Mouse (Mus musculus): Measurements from ENCODE around the gene Olfr739.

Olfr739 gene

GRCm38 (mm10) chr14:50418326-50418725 is at the start of gene Olfr739:
Olfr739 (plus strand) TSS chr14:50418626.
- DNase-seq (ENCODE audit: low spot score), result no peak

- DNase-seq (ENCODE audit: low spot score), result no peak
Measured at GRCm38 (mm10) chr14:50380863-50381262, 37.6 kb upstream of the Olfr739 start, which contains the start of gene Olfr736. Olfr736 (plus strand) TSS chr14:50381163.

- no peak for DNase-seq (ENCODE audit: low spot score)
Measured at GRCm38 (mm10) chr14:50407268-50407667, 11.2 kb upstream of the Olfr739 start, which contains the start of gene Olfr738. Olfr738 (plus strand) TSS chr14:50407568.

- DNase-seq (ENCODE audit: low spot score), result no peak
Measured at GRCm38 (mm10) chr14:50445245-50445644, 26.8 kb downstream of the Olfr739 start, which contains the start of gene Olfr740. Olfr740 (plus strand) TSS chr14:50445545.

GRCm38 (mm10) chr14:50472438-50472837 is 54.0 kb downstream of the Olfr739 start, which contains the start of gene Olfr741:
Olfr741 (plus strand) TSS chr14:50472738.
- DNase-seq (ENCODE audit: low spot score), result no peak

All from retina, embryonic 14.5 days (tissue).